Mouse (Mus musculus): ENCODE data around the gene Vmn2r87. TPM values are rescaled to one million over a fixed set of nuclear protein-coding genes. Genes with fewer than 3 reads are reported as not detected.

Vmn2r87 gene
- polyA plus RNA-seq (2015; fragmentation: Nextera tagmentation; extraction: Ambion mirVana), result not detected in 2 replicates

DNA sequence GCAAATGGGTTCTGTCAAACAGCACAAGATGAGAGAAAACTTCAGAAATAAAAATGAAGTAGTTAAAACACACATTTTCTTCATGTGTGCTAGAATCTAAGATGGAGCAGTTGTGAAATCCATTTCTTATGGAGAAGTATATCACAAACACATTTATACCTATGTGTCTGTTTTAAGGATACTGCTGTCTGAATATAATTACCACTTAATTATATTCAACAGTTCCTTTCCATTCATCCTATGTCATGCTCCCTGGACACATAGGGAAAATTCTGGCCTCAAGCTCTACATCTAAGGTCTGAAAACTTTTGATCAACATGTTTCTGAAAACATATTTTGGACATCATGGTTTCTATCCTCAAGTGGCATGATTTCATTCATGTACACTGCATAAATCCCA, at the start of gene Vmn2r87:
Gene Vmn2r87 (minus strand): TSS at position 101 of the 400 bp plus-strand sequence.

DNA sequence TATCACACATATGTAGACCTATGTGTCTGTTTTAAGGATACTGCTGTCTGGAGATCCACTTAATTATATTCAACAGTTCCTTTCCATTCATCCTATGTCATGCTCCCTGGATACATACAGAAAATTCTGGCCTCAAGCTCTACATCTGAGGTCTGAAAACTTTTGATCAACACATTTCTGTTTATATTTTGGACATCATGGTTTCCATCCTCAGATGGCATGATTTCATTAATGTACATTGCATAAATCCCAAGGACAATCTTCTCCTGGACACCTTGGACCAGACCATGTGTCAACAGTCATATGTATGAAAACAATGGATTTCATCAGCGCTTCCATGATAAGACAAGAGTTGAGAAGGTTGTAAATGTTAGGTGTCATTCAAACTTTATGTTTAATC, 41.2 kb downstream of the Vmn2r87 start, which contains the start of gene Vmn2r86:
Gene Vmn2r86 (minus strand): TSS at position 101 of the 400 bp plus-strand sequence.

DNA sequence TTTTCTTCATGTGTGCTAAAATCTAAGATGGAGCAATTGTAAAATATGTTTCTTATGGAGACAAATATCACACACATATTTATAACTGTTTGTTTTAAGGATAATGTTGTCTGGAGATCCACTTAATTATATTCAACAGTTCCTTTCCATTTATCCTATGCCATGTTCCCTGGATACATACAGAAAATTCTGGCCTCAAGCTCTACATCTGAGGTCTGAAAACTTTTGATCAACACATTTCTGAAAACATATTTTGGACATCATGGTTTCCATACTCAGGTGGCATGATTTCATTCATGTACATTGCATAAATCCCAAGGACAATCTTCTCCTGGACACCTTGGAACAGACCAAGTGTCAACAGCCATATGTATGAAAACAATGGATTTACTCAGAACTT, 67.6 kb downstream of the Vmn2r87 start, which contains the start of gene Vmn2r85:
Gene Vmn2r85 (minus strand): TSS at position 101 of the 400 bp plus-strand sequence.

Other genes starting within 250 kb of the Vmn2r87 start
- gene Neurod4, start 217.2 kb downstream of the Vmn2r87 start, polyA plus RNA-seq (2015; fragmentation: Nextera tagmentation; extraction: Ambion mirVana), result 0.06 and 0.18 TPM in 2 replicates
- gene Tespa1, start 174.5 kb downstream of the Vmn2r87 start, polyA plus RNA-seq (2015; fragmentation: Nextera tagmentation; extraction: Ambion mirVana), result 0.90 TPM in 2 replicates
- gene Vmn2r84, start 103.1 kb downstream of the Vmn2r87 start, polyA plus RNA-seq (2015; fragmentation: Nextera tagmentation; extraction: Ambion mirVana), result not detected in 2 replicates
- not detected in 2 replicates for gene Vmn2r85, start 67.7 kb downstream of the Vmn2r87 start, polyA plus RNA-seq (2015; fragmentation: Nextera tagmentation; extraction: Ambion mirVana)
- not detected in 2 replicates for gene Vmn2r86, start 41.3 kb downstream of the Vmn2r87 start, polyA plus RNA-seq (2015; fragmentation: Nextera tagmentation; extraction: Ambion mirVana)